Mouse (Mus musculus) T-helper 17 cell (primary cell): ENCODE measurements at regions not wholly inside any gene's neighbourhood (a gene's known extent, or its start where the extent isn't known, plus 50 kb on each side); places are given as distances from the start of the nearest gene placed in this dataset.

ENCODE experiments used
- in situ Hi-C, 2 experiments: fragments of 300-600 bp; cut with MboI, MseI; formaldehyde crosslinking; loops; 1 replicate in 1 of 2; 2 replicates in 1 of 2; pipeline ENCODE4 v1.15.1; 2025; ENCODE audit warnings: high pct_unique_total_duplicates in 2 of 2

- in situ Hi-C loops: loop anchor here in 1 of 2 experiments (25.0 kb wide), 1 partner anchor 1653 kb away; no protein-coding TSS in a partner anchor
These were observed 114.5 kb downstream of the Dhx35 start for GRCm38 (mm10) chr2:158909086-158909485.

- in situ Hi-C loops: loop anchor here in 1 of 2 experiments (25.0 kb wide), 1 partner anchor 1652 kb away; no protein-coding TSS in a partner anchor
These were observed 115.7 kb downstream of the Dhx35 start for GRCm38 (mm10) chr2:158910325-158910724.

GRCm38 (mm10) chr2:158911191-158911590, 116.6 kb downstream of the Dhx35 start:
- in situ Hi-C loops: loop anchor here in 1 of 2 experiments (25.0 kb wide), 1 partner anchor 1651 kb away; no protein-coding TSS in a partner anchor

DNA sequence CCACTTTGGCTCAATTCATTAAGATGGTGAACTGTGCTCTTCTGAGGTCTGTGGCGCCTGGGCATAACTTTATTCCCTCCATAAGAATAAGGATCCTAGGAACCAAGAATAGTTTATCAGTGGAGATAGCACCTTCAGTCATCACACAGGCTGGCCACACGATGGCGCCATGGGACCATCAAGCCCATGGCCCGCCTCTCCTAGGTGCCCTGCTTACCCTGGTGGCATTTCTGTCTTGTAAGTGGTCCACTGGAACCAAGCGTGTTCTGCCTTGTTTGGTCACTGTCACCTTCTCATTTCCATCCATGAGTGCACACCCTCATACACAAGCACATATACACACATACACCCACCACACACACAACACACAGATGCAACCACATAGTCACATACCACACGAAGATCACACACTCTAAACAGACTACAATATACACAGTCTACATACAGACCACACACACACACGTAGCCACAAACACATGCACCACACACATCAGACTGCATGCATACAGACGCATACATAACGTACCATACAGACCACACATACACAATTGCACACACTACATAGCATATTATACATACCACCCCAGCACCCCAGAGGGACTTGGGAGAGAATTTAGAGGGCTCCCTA, 118.1 kb downstream of the Dhx35 start:
- in situ Hi-C loops: loop anchor here in 1 of 2 experiments (25.0 kb wide), 1 partner anchor 1650 kb away; no protein-coding TSS in a partner anchor

- in situ Hi-C loops: loop anchor here in 1 of 2 experiments (25.0 kb wide), 1 partner anchor 1645 kb away; no protein-coding TSS in a partner anchor
These were observed 122.8 kb downstream of the Dhx35 start for GRCm38 (mm10) chr2:158917398-158917797.

DNA sequence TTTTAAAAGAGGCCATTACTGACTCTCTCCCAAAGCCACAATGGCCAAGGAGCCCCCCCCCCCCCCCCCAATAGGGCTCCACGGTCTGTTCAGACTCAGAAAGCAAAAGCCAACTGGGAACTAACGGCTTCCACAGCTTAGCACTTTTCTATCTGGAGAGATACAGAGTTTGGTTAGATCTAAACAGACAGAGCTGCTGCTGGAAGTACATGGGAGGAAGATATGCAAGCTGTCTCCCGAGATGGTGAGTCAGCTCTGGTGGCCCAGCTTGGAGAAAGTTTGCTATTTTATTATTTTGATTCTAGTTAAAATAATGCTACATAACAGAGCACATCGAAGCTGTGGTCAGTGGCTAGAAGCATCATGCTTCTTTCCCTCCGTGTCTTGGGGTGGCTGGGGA, 123.7 kb downstream of the Dhx35 start:
- in situ Hi-C loops: loop anchor here in 1 of 2 experiments (25.0 kb wide), 1 partner anchor 1644 kb away; no protein-coding TSS in a partner anchor

DNA sequence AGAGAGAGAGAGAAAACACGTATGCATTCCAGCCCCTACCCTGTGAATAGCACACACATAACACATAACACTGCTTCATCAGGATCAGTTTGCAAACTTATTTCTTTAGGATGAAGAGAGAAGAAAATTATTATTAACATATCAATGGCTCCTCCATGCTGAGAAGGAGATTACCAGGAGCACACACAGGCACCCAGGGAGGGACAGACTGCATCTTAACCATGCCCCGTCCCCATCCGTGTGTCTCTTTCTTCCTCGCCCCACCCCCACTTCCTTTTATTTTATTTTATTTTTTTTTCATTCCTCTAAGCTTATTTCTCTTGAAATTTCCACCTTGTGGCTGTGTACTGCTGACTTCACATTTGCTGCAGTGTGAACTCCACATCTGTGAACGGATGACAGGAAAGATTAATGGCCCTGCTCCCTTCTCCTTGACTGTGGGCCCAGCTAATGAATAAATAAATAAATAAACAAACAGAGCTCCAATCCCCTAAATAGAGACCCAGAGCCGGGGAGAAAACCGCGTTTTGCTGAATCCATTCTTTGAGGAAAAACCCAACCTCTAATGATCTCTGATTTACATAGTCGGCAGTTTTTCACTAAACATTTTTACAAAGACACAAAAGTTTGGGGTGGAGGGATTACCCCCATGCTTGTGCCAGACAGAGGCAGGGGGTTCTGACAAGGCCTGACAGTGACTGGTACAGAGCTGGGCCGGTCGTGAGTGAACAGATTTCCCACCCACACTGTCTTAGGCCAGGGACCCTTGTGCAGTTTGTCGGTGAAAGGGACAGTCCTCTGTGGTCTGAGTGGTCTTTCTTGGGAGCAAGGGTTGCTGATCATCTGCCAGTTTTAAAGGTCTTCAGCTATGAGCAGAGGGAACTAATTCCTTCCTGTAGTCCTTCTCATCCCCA, 127.0 kb downstream of the Dhx35 start:
- in situ Hi-C loops: loop anchor here in 1 of 2 experiments (25.0 kb wide), 1 partner anchor 1641 kb away; no protein-coding TSS in a partner anchor

DNA sequence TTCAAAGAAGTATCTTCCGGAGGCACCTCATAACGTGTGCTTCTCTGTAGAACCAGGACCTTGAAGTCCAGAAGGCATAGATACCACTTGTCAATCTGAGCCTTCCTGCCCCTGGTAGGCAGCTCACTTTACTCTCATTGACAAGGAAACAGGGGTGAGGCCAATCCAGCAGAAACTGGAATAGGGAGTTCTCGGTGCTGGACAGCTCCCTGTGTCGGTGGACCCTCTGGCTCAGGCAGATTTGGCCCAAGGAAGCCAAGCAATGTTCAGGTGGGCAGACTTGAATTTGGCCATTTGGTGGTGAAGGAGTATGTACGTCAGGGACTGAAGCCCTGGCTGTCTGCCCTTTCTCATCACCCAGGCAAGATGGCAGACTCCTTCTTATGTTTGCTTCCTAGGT, 128.2 kb downstream of the Dhx35 start:
- in situ Hi-C loops: loop anchor here in 1 of 2 experiments (25.0 kb wide), 1 partner anchor 1640 kb away; no protein-coding TSS in a partner anchor

GRCm38 (mm10) chr2:158929507-158929906, 134.9 kb downstream of the Dhx35 start:
- in situ Hi-C loops: no loop called here

DNA sequence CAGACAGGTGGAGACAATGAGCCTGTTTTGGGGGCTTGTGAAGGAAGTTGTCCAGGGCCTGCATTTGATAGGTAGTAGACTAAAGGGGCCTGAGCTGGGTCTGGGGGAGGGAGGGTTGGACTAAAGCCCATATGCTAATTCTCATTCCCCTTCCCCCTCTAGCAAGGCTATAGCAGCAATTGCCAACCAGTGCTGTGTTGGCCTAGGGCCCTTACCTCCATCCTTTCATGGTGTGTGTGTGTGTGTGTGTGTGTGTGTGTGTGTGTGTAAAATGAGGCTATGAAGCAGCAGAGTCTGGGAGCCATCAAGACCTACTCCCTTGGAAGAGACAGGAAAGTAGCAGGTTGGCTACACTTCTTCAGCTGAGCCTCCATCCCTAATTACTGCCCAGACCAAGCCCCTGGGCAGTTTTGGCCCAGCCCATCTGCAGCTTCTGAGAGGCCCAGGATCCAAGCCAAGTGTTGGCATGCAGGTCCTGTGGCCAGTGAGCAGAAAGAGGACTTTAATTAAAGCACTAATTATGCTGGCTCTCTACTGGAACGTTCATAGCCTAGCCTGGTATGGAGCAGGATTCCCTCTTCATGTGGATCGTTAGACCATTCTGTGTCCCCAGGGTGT, 143.4 kb downstream of the Dhx35 start:
- in situ Hi-C loops: no loop called here

- in situ Hi-C loops: no loop called here
These were observed 154.8 kb downstream of the Dhx35 start for GRCm38 (mm10) chr2:158949418-158949817.

GRCm38 (mm10) chr2:158951061-158951460, 156.5 kb downstream of the Dhx35 start:
- in situ Hi-C loops: no loop called here

- in situ Hi-C loops: no loop called here
These were observed 162.3 kb downstream of the Dhx35 start for GRCm38 (mm10) chr2:158956888-158957287.

DNA sequence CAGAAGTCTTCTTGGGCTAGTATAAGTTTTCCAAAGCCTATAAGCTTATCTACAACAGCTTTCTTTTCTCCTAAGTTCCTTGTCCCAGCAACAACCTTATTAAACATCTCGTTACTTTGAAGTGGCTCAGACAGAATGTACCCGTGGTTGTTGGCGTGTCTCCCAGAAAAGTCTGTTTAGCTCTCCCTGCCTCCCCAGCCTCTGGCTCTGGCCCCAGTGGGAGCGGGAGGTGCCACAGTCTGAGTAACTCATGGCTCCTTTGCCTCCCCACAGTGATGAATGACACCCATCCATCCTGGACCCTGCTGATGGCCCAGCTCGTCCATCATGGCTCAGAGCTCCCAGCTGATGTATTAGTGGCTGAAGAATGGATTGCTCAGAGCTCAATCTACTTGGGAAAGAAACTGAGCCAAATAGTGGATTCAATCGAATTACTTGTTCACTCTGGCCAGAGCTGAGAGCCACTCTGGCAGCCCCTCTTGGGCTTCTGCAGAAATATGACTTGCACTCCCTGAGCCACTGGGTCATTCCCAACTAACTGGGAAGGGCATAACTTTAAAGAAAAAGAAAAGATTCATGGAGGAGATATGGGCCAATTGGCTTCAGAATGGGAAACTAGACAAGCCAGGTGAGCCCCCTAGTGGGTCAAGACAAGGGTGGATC, 170.5 kb downstream of the Dhx35 start:
- in situ Hi-C loops: no loop called here

DNA sequence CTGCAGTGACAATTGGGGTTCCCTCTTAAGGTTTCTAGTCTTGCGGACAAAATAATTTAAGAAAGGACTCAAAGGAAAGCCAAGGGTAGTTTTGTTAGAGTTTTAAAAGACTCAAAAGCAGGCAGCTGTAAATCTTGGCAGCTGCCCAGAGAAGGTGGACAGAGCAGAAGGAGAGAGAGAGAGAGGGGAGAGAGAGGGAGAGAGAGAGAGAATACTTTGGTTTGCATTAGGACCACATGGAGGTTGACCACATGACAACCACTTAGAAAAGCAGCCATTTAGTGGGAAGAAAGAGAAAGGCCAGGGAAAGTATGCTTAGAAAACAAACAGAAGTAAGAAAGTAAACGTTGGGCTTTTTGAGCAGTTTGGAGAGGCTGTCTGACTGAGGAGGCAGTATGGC, 177.6 kb downstream of the Dhx35 start:
- in situ Hi-C loops: no loop called here

- in situ Hi-C loops: no loop called here
These were observed 191.0 kb downstream of the Dhx35 start for GRCm38 (mm10) chr2:158985529-158986148.

DNA sequence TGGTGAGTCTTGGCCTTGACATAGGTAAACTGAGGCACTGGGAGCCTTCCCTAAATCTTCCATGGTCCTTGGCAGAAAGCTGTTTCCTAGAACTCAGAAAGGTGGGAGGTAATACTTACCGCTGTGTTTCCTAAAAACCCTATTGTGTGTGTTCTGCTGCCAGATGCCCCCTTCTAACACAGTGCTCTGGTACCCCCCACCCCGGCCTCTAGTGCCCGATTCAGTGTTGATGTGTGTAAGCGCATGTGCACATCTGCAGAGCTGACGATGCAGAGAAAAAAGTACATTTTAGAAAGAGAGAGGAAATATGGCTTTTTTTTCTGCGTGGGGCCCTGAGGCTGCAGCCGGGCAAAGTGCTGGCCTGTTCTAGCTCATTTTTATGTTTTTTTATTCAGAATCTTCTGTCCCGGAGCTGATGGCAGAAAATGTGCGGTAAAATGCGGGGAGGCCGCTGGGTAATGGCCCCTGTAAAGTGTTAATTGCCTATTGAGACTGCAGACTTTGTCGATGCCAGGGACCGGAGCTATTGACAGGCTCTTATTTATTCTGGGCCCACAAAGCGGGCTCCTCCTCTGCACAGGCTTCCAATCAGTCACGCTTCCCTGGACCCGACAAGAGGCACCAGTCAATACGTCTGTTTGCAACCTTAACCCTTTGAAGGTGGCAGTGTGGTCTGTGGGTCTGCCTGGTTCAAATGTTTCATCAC, 208.0 kb downstream of the Dhx35 start:
- in situ Hi-C loops: no loop called here

DNA sequence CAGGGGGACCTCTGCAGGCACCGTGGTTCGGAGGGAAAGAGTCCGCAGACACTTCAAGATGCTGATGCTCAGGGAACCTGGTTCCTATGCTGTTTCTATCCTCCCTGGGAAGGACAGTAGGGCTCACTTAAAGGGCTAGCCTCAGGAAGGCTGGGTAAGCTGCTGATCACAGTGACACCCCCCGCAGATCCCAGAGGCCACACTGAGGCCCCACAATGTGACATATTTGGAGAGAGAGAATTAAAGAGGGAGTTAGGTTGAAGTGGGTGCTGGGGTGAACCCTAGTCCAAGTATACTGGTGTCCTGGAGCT, 208.5 kb downstream of the Dhx35 start:
- in situ Hi-C loops: no loop called here

- in situ Hi-C loops: no loop called here
These were observed 209.8 kb downstream of the Dhx35 start for GRCm38 (mm10) chr2:159004417-159004816.

DNA sequence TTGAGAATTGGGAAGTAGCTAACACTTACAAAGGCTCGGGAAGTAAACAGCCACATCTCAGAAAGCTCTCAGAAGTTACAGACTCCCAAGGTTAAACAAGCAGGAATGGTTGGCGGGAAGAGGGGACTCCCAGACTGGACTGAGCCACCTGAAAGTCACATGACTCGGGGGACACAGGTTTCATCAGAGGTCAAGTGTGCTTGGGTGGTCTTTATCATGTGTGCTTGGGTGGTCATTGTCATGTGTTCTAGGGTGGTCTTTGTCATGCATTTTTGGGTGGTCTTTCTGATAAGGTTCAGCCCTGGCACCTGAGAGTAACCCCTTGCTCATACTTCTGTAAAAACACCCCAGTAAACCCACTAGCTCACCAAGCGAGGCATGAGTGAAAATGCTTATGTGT, 218.1 kb downstream of the Dhx35 start:
- in situ Hi-C loops: no loop called here
